Mouse (Mus musculus): Measurements from ENCODE around the gene Inppl1.

Inppl1 gene

DNA sequence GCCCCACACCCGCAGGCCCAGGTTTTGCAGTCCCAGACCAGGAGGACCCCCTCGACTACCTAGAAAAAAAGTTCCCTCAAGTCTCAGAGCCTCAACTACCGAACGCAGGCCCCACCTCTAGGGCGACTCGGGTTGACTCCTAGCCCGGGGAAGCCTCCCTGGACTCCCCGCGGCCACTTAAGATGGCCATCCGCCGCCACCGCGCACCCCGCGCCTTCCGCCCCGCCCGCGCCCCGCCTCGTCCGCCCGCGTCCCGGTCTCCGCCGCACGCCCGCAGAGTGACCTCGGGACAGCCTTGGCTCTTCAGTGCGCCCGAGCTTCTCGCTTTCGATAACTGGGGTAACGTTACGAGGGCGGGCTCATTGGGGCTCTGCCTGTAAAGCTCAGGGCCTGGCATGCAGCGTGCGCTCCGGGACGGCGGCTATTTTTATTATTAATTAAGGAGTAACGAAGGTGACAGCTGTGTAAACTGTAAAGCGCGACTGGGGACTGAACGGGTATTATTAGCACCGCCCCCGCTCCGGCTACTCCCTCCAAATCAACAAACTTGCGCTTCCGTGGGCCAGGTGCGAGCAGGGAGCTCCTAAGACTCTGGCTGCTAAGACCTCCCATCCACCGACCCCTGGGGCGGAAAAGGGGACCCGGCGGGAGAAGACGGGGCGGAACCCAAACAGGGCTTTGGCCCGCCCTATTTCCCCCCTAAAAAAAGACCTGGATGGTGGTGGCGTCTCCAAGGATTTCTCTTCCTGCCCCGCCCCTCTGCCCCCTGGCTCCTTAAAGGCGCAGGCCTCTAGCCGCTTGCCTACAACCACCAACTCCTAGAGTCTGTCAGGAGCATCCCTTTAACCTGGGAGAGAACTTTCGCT, at the start of gene Inppl1:
Gene Inppl1 (minus strand): TSS at position 624 of the 866 bp plus-strand sequence.
- DNase-seq: peak; percentile 70

DNA sequence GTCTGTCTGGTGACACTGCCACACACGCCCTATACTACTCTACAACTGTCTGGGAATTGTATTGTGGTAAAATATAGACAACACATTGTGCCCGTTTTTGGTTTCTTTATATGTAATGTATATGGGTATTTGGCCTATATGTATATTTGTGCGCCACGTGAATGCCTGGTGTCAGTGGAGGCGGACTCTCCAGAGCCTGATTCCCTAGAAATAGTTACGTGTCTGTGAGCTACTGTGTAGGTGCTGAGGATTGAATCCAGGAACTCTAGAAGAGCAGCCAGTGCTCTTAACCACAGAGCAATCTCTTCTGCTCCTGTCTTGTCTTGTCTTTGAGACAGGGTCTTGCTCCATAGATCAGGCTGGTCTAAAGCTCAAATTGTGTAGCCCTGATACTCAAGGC, 48.2 kb upstream of the Inppl1 start:
- DNase-seq: no peak

DNA sequence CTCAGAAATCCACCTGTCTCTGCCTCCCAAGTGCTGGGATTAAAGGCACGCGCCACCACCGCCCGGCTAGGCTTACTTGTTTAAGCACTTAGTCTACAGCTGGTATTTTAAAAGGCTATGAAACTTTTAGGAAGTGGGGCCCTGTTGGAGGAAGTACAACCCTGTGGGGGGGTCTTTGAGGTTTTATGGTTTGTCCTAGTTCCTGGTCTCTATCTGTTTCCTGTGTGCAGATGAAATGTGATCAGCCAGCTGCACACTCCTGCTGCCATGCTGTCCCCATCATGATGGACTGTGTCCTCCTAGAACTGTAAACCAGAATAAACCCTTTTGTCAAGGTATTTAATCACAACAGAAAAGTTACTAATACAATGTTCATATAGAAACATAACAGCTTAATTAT, 46.1 kb upstream of the Inppl1 start:
- no peak for DNase-seq

DNA sequence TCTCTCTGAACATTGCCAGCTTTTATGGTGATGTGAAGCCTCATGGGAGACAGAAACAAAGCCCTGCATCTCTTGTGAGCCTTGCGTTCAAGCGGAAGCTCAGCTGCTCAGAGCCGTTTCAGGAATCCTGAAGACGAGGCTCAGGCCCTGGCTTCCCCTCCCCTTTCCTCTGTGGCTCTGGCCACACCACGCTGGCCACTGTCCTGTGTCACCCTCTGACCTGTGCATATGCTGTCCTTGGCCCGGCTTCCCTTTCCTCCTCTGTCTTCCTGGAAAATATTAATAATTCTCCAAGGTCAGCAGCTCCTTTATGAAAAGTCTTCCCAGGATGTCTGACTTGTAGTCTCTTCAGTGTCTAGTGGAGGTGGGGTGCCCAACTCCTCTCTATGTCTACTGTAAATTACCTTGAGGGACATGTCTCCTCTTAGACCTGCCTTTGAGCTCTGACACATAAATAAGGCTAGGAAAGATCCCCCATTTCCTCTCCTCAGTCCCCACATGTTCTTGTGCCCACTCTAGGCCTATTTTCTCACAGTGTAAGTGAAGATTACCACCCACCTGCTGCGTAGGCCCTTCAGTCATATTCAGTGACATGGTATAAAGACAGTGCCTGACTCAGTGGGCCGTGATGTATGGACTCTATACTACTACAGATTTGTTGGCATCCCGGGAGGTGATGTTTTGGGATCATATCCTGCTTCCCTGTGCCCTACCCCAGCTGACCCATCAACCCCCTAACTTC, 44.6 kb upstream of the Inppl1 start:
- DNase-seq: peak; percentile 13

DNA sequence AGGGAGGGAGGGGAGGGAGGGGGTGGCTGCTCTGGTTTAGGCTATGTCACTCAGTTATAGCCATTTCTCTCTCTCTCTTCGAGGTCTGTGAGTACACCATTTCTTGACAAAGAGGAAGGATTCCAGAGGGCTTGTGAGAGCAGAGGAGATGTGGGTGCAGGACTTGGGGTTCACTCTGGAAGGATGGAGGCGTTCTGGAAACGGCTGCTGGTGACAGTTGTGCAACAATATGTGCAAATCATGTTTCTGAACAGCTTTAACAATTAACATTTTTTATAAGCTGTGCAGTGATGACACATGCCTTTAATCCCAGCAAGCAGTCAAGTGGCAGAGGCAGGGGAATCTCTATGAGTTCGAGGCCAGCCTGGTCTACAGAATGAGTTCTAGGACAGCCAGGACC, 42.8 kb upstream of the Inppl1 start:
- DNase-seq: no peak

DNA sequence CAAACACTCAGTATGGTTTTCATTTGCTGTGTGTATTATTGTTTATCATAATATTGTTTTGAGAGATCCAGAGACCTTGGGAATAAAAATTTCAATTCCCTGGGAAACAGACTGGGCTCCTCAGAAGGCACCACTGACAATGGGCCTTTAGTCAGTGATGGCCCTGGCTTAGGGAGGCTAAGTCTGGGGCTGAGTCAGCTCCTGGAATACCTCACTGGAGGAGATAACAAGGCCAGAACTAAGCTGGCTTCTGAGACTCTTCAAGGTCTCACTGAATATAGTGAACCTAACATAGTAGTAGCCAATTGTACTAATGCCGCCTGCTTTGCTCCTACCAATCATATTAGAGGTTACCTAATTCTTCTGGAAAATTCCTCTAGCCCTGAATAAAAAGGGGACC, 37.9 kb upstream of the Inppl1 start:
- no peak for DNase-seq

DNA sequence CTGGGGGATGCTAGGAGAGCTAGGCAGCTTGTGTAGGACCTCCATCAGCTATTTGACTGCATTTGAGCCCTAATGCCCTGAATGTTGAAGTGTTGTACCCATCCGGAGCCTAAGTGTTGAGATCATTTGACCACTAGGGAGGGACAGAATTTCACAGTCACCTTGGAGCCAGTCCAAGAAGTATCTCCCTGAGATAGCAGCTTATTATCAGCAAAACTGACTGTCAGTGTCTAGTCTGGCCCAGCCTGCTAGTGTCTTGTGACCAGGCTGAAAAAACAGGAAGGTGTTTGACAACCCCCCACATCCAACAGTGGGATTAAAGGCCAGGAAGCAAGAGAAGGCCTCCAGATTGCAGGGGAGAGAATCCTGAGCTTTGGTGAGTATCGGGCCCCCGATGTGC, 33.3 kb upstream of the Inppl1 start:
- no peak for DNase-seq

DNA sequence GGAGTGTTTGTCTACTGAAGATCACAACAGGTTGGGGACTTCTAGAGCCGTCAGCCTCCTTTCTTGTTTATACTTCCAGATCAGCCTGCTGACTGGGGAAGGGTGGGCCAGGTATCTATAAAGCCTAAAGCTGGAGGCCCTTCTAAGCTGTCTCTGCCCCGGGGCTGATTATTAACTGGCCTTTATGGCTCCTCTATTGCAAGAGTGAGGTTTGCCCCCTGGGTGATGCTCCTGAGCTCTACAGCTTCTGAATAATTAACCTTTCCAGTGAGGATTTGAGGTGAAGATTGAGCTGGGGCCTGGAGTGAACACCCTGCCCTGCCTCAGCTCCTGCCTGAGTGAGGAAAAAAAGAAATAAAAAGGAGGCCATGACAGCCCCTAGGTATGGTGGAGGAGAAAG, 32.6 kb upstream of the Inppl1 start, which contains the start of gene Folr1:
Gene Folr1 (minus strand): TSS at position 160 of the 400 bp plus-strand sequence.
- no peak for DNase-seq

DNA sequence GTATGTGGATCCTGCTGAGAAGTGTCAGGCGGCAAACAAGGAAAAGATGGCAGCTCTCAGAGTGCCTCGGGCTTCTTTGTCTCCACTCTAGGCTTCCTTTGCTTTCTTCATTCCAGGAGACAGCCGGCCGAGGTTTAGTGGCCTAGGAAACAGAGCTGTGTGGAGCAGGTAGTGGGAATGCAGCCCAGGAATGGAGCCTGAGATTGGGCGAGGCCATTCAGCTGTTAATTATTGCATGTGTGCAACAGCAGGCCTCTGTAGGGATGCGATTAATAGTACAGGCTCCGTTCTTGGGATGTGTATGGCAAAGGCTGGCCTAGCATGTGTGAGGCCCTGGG, 31.1 kb upstream of the Inppl1 start:
- no peak for DNase-seq

DNA sequence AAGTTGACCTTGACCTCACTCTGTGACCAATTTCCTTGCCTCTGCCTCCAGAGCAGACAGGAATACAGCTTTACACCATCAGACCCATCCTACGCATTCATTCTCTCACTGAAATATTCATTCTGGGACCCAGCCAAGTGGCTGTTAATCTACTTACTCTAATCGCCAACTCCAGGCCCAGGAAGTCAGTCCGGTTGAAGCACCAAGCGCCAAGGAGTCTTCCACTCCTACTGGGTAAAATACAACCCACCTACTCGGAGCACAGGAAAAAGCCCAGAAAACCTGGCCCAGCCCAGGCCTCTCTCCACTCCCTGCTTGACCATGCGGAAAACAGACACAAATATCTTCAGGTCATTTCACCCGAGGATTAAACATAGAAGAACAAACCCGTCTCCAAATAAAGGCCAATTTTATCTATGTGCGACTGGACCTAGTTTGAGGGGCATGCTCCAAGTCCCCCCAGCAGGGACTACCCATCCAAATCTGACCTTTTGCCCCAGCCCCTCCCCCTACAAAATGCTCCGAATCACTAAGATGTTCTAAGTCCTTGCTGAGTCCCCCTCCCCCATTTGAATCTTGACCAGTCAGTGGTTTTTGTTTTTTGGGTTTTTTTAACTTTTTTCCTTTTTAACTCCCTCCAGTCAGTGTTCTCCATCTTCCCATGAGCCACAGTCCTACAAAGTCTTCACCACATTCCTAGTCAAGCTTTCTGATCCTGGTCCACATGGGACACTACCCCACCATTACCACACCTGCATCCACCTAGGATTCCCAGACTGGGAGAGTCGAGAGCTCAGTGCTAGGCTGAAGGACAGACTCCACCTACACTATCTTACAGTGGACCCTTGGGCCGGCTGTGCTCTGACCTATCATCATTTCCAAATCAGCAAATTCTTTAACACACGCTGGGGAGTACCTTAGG, 30.5 kb upstream of the Inppl1 start:
- DNase-seq: no peak

DNA sequence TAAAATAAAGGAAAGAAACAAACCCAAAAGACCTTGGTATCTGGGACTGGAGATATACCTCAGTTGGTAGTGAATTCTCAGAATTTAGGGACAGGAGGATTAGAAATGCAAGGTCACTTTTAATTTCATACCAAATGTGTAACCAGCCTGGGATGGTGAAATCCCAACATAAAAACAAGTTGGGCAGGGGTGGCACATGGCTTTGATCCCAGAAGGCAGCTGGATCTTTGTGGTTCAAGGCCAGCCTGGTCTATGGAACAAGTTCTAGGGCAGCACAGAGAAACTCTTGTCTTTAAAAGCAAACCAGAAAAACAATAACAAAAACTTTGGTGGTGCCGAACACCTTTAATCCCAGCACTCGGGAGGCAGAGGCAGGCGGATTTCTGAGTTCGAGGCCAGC, 29.5 kb upstream of the Inppl1 start:
- DNase-seq: no peak

DNA sequence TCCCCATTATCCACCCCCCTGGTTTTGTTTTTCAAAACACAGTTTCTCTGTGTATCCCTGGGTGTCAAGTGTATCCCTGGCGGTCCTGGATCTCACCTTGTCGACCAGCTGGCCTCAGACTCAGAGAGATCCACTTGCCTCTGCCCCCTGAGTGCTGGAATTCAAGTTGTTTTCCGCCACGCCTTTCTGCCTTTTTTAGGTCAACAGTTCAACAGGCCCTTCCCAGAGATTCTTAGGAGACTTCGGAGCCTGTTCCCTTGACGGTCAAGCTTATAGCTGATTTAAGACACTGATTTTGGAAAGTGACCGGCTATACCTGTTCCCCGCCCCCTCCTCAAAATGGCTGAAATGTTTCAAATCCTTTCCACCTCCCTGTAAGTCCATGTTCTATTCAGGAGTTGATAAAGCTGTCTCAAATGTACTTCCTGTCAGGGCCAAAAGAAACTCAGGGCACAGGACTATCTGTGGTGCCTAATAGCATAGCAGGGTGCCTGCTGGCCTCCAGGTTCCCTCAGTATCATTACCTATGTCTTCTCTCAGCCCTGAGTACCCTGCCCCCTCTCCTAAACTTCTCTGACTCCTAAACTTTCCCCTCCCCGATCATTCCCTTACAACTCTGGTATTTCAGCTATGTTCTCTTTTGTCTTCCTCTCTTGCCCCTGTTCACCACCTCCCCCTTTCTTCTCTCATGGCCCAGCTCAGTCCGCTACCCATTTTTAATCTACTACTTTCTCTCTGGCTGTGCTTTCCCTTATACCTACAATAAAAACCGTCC, 28.6 kb upstream of the Inppl1 start:
- DNase-seq: no peak

DNA sequence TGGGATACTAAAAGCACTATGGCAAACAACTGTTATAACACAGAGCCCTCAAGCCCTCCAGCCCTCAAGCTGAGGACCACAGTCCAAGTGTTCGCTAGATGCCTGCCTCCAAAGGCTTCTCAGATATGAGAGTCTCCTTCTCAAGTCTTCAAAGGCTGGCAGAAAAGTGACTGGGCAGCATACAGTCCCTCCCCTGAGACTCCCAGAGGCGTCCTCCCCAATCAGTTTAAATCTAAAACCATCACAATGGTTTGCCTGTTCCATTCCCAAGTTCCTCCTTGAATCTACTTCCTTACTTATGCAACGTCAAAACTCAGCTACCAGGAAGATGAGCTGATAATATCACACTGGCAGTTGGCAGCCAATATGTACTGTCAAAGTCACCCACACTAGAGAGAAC, 25.4 kb upstream of the Inppl1 start, which contains the start of gene Anapc15:
Gene Anapc15 (plus strand): TSS at position 301 of the 400 bp plus-strand sequence.
- no peak for DNase-seq

DNA sequence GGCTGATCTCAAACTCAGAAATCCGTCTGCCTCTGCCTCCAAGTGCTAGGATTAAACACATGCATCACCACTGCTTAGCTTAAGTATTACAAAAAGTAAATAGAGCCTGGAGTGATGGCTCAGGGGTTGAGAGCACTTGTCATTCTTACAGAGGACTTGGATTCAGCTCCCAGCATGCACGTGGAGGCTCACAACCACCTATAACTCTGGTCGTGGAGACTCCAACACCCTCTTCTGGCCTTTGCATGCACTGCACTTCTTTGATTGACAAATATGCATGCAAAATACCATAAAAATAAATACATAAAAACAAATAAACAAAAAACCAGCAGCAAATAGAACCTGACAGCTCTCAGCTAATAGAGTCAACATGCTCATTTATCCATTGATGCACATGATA, 24.3 kb upstream of the Inppl1 start:
- DNase-seq: no peak

DNA sequence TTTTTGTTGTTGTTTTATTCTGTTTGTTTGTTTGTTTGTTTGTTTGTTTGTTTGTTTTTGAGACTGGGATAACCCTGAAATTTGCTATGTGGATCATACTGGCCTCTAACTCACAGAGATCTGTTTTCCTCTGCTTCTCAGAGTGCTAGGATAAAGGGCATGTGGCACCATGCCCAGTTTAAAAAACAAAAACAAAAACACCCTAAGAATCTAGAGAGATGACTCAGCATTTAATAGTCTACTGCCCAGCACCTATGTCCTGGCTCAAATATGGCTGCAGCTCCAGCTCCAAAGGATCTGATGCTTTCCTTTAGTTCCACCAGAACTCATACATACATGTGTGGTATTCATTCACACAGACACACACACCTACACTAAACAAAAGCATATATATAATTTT, 22.9 kb upstream of the Inppl1 start:
- no peak for DNase-seq

DNA sequence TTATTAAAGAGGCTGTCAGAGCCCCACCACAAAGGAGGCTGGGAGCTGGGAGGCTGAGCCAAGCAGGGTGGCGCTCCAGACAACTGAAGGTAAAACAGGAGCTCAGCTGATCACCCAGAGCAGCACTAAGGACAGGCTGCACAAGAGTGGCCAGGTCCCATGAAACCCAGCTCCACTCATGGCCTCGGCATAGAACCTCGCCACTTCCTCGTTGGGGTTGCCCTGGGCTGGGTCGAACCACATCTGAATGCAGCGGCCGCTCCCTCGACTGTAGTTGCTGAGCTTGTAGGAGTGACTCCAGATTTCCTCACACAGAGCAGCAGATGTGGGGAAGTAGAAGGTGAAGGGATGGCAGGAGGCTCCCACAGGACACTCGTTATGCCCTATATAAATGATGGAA, 20.3 kb upstream of the Inppl1 start:
- DNase-seq: no peak

DNA sequence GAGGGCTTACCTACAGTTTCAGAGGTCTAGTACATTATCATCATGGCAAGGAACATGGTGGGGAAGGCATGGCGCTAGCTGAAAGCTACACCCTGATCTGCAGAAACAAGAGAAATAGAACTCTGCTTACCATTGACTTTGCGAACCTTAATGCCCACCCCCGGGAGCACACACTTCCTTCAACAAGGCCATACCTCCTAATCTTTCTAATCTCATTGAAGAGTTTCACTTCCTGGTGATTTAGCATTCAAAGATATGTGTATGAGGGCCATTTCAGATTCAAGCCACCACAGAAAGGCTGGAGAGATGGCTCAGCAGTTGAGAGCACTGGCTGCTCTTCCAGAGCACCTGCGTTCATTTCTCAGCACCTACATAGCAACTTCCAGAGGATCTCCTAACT, 19.1 kb upstream of the Inppl1 start, which contains the start of gene Folr2:
Gene Folr2 (minus strand): TSS at position 101 of the 400 bp plus-strand sequence.
- DNase-seq: no peak

DNA sequence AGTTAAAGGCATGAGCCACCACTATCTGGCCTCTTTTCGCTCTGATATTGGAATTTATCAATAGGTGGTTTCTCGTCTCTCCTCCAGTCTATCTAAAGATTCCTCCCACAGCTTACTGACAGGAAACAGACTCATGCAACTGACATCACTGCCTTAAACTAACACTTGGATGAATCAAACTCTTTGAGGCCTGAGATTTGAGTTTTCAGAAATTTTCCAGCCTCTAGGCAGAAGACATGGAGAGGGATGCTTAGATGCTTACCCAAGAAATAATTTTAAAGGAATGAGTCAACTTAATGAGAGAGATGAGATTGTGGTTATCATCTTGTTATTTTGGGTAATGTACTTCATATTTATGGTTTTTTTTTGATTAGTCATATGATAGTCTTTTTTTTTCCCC, 15.8 kb upstream of the Inppl1 start:
- no peak for DNase-seq

DNA sequence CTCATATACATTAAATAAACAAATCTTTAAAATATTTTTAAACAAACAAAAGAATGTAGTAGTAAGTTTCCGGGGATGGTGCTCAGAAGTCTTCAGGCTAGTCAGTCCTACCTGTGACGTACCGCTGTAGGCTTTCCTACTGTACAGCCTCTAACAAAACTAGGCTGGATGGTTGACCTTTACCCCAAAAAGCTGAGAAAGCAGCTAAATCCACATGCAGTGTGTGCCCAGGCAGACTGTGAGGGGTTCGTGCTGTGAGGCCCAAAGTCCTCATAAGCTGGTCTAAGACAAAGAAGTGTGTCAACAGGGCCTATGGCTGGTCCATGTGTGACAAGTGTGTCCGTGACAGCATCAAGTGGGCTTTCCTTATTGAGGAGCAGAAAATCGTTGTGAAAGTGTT, 14.8 kb upstream of the Inppl1 start:
- DNase-seq: no peak

DNA sequence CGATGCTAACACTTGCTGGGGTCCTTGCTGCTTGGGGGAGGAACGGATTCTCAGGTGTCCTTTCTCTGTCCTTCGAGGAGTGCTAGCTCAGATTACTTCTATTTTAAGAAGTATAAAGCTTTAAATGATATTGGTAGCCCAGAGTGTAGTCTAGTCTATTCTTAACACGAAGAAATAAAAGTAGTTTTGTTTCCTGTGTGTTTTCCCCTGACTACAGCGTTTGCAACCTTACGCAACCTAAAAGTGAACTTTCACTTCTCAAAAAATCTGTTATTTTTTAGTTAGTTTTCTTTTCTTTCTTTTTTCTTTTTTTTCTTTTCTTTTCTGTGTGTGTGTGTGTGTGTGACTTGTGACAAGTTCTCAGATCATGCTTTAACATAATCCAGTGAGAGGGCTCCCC, 13.7 kb upstream of the Inppl1 start:
- no peak for DNase-seq

DNA sequence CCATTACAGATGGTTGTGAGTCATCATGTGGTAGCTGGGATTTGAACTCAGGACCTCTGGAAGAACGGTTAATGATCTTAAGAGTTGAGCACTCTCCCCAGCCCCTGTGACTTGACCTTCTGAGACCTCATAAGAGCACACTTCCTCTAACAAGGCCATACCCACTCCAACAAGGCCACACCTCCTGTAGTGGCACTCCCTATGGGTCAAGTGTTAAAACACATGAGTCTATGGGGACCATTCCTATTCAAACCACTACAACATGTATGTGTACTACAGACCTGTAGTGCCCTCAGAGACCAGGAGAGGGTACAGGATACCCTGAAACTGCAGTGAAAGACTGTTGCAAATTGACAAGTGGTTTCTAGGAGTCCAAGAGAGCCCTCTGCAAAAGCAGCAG, 9.9 kb upstream of the Inppl1 start:
- no peak for DNase-seq

DNA sequence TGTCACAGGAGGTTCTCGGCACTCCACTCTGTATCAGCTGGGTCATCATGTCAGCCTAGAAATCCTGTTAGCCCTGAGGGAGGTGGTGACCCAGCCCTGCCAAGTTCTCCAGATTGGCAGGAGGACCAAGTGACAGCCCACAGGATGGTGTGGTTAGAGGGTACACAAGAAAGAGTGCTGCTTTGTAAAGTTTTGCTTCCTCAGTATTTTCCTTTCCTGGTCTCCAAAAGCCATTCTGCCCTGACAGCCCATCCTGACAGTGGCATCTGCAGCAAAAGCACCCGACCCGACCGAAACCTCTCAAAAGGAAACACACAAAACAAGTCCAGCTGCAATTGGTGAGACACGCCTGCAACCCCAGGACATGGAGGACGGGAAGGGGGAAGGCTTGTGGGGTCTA, 6.2 kb upstream of the Inppl1 start:
- no peak for DNase-seq
